Mouse (Mus musculus): Measurements from ENCODE around the gene Abhd16a.

GRCm38 (mm10) chr17:35133517-35133916 is 44.5 kb downstream of the Abhd16a start:
- TF ChIP-seq CTCF (IDR thresholded peaks at IDR 0.05) (no peak), EP300 (IDR thresholded peaks at IDR 0.05) (no peak)

Measured in lung, postnatal 0 days (tissue).